Mouse (Mus musculus) neutrophil, adult 83 days (primary cell): Measurements from ENCODE around the gene Ptger3. TPM values are rescaled to one million over a fixed set of nuclear protein-coding genes. Genes with fewer than 3 reads are reported as not detected.

ENCODE experiments used
- total RNA-seq, 2 experiments: library from RNA; stranded (reverse); gene quantifications; one replicate each; pipeline ENCODE4 v1.2.4; 2023

The Ptger3 gene
- total RNA-seq = under 1 TPM; 0.20 to 0.48 TPM

DNA sequence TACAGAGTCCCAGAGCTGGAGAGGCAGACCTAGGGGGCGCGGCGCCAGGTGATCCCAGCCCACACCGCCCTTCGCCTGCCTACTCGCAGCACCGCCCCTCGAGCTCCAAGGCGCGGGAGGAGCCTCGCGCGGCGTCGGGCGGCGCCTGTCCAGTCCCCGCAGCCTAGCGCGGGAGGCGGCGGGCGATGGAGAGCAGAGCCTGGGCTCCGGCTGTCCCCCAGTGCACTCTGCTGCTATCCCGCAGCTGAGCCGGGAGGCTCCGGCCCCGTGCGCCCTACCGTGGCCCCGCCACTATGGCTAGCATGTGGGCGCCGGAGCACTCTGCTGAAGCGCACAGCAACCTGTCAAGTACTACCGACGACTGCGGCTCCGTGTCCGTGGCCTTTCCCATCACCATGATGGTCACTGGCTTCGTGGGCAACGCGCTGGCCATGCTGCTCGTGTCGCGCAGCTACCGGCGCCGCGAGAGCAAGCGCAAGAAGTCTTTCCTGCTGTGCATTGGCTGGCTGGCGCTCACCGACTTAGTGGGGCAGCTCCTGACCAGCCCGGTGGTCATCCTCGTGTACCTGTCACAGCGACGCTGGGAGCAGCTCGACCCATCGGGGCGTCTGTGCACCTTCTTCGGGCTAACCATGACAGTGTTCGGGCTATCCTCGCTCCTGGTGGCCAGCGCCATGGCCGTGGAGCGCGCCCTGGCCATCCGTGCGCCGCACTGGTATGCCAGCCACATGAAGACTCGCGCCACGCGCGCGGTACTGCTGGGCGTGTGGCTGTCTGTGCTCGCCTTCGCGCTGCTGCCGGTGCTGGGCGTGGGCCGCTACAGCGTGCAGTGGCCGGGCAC is at the start of gene Ptger3:
Ptger3 (plus strand) TSS at position 168 of the 841 bp plus-strand sequence.

DNA sequence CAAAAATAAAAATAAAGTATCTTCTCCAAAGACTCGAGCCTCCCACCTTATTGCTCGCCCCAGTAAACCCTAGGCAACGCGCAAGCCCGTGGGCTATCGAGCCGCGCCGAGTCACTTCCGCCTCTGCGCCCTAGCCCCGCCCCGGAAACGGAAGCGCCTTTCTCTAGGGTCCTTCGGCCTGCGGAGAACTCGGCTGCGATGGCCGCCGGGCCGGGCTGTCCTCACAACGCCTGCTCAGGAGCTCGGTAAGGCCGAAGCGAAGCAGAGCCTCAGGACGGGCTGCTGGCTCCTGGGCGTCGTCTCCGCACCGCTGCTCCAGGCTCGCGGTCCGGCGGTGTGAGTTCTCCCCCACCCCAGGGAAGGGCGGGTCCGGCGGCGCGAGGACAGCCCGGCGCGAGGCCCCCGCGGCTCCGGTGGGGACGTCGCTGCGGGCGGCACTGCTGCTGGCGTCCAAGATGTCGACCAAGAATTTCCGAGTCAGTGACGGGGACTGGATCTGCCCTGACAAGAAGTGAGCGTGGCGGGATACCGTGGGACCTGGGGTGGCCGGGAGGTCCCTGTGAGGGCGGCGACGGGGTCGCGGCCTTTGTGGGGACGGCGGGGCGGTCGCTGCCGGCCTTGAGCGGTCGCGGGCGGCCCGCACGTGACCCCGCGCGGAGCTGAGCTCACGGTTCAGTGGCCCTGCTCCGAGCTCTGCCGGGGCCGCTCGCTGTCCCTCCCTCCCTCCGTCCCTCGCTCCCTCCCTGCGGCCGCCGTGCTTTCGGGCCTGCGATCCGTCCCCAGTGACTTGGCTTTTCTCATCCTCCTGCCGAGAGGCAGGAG is 32.5 kb upstream of the Ptger3 start, which contains the start of gene Zranb2:
Zranb2 (plus strand) TSS at position 197 of the 822 bp plus-strand sequence.

Other genes starting within 250 kb of the Ptger3 start
- gene Zranb2, start 32.7 kb upstream of the Ptger3 start, total RNA-seq = 10 to 100 TPM; 31.2 to 38.2 TPM